Mouse (Mus musculus) midbrain, embryonic 15.5 days (tissue): ENCODE data around the gene Slf1. TPM values are rescaled to one million over a fixed set of nuclear protein-coding genes. Genes with fewer than 3 reads are reported as not detected.
A peak's percentile ranks its signal among the peaks of the same experiment; 100 is the strongest.
"Not testable (repeated sequence)": the region's sequence is repeated elsewhere in the genome, so short reads cannot be mapped to it uniquely, and the experiment has no call there.

Source experiments
- ATAC-seq: fragments of 200-750 bp; cut with Nextera tagmentation; replicated peaks from 2 replicates; pipeline ENCODE4 v1.8.0; 2017; ENCODE audit warnings: moderate TSS enrichment
- H3K27ac ChIP-seq: fragments of 300-500 bp; sonication (generic); 2 replicates; pipeline ENCODE4 v1.5.1; 2015; ENCODE audit warnings: mild to moderate bottlenecking, inconsistent platforms
- H3K27me3 ChIP-seq: fragments of 300-500 bp; sonication (generic); replicated peaks from 2 replicates; pipeline ENCODE4 v1.6.1; 2015; ENCODE audit warnings: inconsistent platforms
- H3K36me3 ChIP-seq: fragments of 300-500 bp; sonication (generic); replicated peaks from 2 replicates; pipeline ENCODE4 v1.6.1; 2015; ENCODE audit warnings: inconsistent platforms
- H3K4me1 ChIP-seq: fragments of 300-500 bp; sonication (generic); 2 replicates; pipeline ENCODE4 v1.6.1; 2015; ENCODE audit warnings: inconsistent platforms
- H3K4me2 ChIP-seq: fragments of 300-500 bp; sonication (generic); 2 replicates; pipeline ENCODE4 v1.6.1; 2015; ENCODE audit warnings: inconsistent platforms, mild to moderate bottlenecking, moderate library complexity
- H3K4me3 ChIP-seq: fragments of 300-500 bp; sonication (generic); 2 replicates; pipeline ENCODE4 v1.5.1; 2015; ENCODE audit warnings: mild to moderate bottlenecking, inconsistent platforms
- H3K9ac ChIP-seq: fragments of 300-500 bp; sonication (generic); 2 replicates; pipeline ENCODE4 v1.6.1; 2015; ENCODE audit warnings: mild to moderate bottlenecking, inconsistent platforms
- H3K9me3 ChIP-seq: fragments of 300-500 bp; sonication (generic); 2 replicates; pipeline ENCODE4 v1.6.1; 2016; ENCODE audit warnings: inconsistent platforms
- WGBS: fragments of 180-500 bp; shearing (Covaris S2); methylation state at CpG from one replicate; pipeline ENCODE4 v1.1.7; 2015; ENCODE audit warnings: mixed read lengths; 5-methylcytosine and 5-hydroxymethylcytosine counted together
- polyA plus RNA-seq: library from polyadenylated mRNA; unstranded; fragments of >200 nt; fragmentation: Nextera tagmentation; extraction: Ambion mirVana; gene quantifications from 2 replicates; pipeline ENCODE4 v1.2.1, GENCODE M21; 2015

The Slf1 gene
- polyA plus RNA-seq, result 26.4 and 29.3 TPM in 2 replicates

- no peaks in the 10 kb centered on the region for H3K9me3 ChIP-seq
- ATAC-seq, result peak; percentile 99
- peak within 1 kb of the TSS; percentile 94 for H3K9ac ChIP-seq
- peak within 1 kb of the TSS; percentile 90 for H3K27ac ChIP-seq
- H3K27me3 ChIP-seq, result no peaks in the 10 kb centered on the region
- under 1% methylated on average over 63 of the region's 65 CpGs for WGBS
- H3K4me3 ChIP-seq, result peak within 1 kb of the TSS; percentile 91
- no peaks in the 10 kb centered on the region for H3K36me3 ChIP-seq
- H3K4me2 ChIP-seq, result peak within 1 kb of the TSS; percentile 67
- peaks cover 19% of the 10 kb centered on the region for H3K4me1 ChIP-seq
Measured at GRCm38 (mm10) chr13:77134931-77135620, at the start of gene Slf1, which contains the start of gene 2210408I21Rik. Slf1 (minus strand) TSS chr13:77135473. 2210408I21Rik (plus strand) TSS chr13:77135540.

DNA sequence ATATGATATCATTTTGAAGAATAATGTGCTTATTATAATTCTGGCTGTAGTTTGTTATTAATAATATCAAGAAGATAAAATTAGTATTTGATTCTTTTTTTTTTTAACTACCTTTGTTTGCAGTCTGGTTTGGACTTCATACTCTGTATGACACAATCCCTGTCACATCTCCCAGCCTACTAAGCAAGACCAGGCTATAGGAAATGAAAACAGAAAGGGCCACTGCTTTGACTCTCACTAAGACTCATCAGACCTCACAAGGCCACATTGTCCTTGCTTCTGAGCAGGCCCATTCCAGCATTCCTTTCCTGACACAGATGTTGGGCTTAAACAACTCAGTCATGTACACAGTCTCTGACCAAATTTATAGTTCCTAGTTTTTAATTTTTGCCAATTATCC lies 42.7 kb upstream of the Slf1 start:
- no peaks in the 10 kb centered on the region for H3K27me3 ChIP-seq
- H3K9ac ChIP-seq, result no peak overlapping the region
- H3K4me2 ChIP-seq, result no peak overlapping the region
- no peaks in the 10 kb centered on the region for H3K36me3 ChIP-seq
- H3K27ac ChIP-seq, result no peak overlapping the region
- H3K9me3 ChIP-seq, result no peaks in the 10 kb centered on the region
- no peak for ATAC-seq
- H3K4me3 ChIP-seq, result no peak overlapping the region
- no peaks in the 10 kb centered on the region for H3K4me1 ChIP-seq

- Histone ChIP-seq H3K9me3 (no peaks in the 10 kb centered on the region), H3K4me2 (no peak overlapping the region), H3K27me3 (no peaks in the 10 kb centered on the region), H3K36me3 (no peaks in the 10 kb centered on the region), H3K4me1 (peaks cover 13% of the 10 kb centered on the region), H3K27ac (no peak overlapping the region), H3K9ac (no peak overlapping the region), H3K4me3 (no peak overlapping the region)
- no peak for ATAC-seq
- 92% methylated on average over 2 of the region's 2 CpGs for WGBS
Measured at GRCm38 (mm10) chr13:77140890-77141289, 5.6 kb upstream of the Slf1 start.

DNA sequence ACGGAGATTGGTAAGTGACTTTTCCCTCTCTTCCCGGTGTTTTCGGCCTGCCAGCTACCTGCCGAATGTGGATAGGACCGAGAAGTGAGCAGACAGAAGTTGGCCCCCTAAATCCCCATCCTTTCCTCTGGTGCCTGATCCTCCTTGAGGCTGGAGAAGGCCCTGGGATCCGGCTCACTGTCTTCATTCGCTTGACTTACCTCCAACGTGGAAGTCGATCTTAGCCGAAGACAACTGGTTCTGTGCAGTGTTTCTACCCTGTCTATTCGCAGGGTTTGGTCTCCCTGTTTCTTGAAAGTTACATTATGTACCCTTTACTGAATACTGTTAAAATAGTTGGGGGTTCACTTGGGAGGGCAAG lies 328 bp upstream of the Slf1 start:
- peak; percentile 87 for ATAC-seq
- Histone ChIP-seq H3K9me3 (no peaks in the 10 kb centered on the region), H3K36me3 (no peaks in the 10 kb centered on the region), H3K9ac (peak overlapping the region; percentile 94), H3K4me2 (peak overlapping the region; percentile 67), H3K4me3 (peak overlapping the region; percentile 91), H3K27ac (peak overlapping the region; percentile 90), H3K4me1 (peaks cover 19% of the 10 kb centered on the region), H3K27me3 (no peaks in the 10 kb centered on the region)
- under 1% methylated on average over 11 of the region's 11 CpGs for WGBS

GRCm38 (mm10) chr13:77131132-77131531 lies 4.1 kb downstream of the Slf1 start:
- no peak overlapping the region for H3K9ac ChIP-seq
- H3K27ac ChIP-seq, result no peak overlapping the region
- no peak for ATAC-seq
- H3K27me3 ChIP-seq, result no peaks in the 10 kb centered on the region
- no peak overlapping the region for H3K4me3 ChIP-seq
- peaks cover 8% of the 10 kb centered on the region for H3K4me1 ChIP-seq
- H3K9me3 ChIP-seq, result no peaks in the 10 kb centered on the region
- no peaks in the 10 kb centered on the region for H3K36me3 ChIP-seq
- 87% methylated on average over 2 of the region's 2 CpGs for WGBS
- no peak overlapping the region for H3K4me2 ChIP-seq

- no peak for ATAC-seq
- Histone ChIP-seq H3K4me3 (no peak overlapping the region), H3K9ac (no peak overlapping the region), H3K4me2 (no peak overlapping the region), H3K9me3 (no peaks in the 10 kb centered on the region), H3K27ac (no peak overlapping the region), H3K4me1 (peaks cover 4% of the 10 kb centered on the region; the same call in 1 of the 2 replicates), H3K36me3 (no peaks in the 10 kb centered on the region), H3K27me3 (no peaks in the 10 kb centered on the region)
- 85% methylated on average over 2 of the region's 2 CpGs for whole genome bisulfite sequencing
Measured at GRCm38 (mm10) chr13:77128240-77128639, 7.0 kb downstream of the Slf1 start.

DNA sequence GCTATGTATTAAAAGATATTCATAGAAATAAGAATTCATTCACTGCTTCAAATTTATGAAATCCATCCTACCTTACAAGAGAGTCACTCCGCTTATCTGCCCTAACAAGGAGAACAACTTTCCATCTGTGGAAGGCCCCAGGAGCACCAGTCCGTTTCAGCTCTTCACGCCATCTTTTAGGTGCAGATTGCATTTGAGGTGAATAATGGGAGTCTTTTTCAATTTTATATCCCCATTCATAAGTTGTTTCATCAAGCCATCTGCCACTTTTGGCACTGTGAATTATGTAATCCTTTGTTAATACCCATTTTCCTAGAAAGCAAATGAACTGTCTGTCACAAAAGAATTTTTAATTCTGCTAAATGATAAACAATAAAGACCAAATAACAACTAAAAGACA lies 10.1 kb downstream of the Slf1 start:
- ATAC-seq, result no peak
- H3K27ac ChIP-seq, result no peak overlapping the region
- no peaks in the 10 kb centered on the region for H3K27me3 ChIP-seq
- H3K4me2 ChIP-seq, result no peak overlapping the region
- H3K4me3 ChIP-seq, result no peak overlapping the region
- 77% methylated on average over 3 of the region's 3 CpGs for WGBS
- H3K36me3 ChIP-seq, result no peaks in the 10 kb centered on the region
- no peak overlapping the region for H3K9ac ChIP-seq
- H3K9me3 ChIP-seq, result no peaks in the 10 kb centered on the region
- no peaks in the 10 kb centered on the region for H3K4me1 ChIP-seq

DNA sequence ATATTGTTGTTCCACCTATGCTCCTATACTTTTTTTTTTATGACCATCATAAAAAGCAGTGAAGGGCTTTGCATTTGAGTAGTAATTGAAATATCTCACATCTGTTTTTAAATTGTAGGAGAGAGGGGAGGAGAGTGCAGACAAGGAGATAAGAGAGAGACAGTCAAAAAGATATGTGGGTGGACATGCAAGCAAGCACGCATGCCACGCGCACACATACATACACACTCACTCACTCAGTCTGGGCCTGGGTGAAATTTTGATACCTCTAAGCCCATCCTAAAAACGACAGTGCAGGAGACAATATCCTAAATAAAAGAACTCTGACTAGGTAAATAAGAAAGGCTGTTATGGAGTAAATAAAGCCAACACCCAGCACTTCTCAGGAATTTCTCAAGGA lies 16.6 kb downstream of the Slf1 start:
- H3K9me3 ChIP-seq, result no peaks in the 10 kb centered on the region
- H3K27ac ChIP-seq, result no peak overlapping the region
- 97% methylated on average over 4 of the region's 4 CpGs for WGBS
- no peak overlapping the region for H3K4me2 ChIP-seq
- no peak overlapping the region for H3K4me3 ChIP-seq
- ATAC-seq, result no peak
- no peak overlapping the region for H3K9ac ChIP-seq
- no peaks in the 10 kb centered on the region for H3K27me3 ChIP-seq
- no peaks in the 10 kb centered on the region for H3K36me3 ChIP-seq
- H3K4me1 ChIP-seq, result no peaks in the 10 kb centered on the region

DNA sequence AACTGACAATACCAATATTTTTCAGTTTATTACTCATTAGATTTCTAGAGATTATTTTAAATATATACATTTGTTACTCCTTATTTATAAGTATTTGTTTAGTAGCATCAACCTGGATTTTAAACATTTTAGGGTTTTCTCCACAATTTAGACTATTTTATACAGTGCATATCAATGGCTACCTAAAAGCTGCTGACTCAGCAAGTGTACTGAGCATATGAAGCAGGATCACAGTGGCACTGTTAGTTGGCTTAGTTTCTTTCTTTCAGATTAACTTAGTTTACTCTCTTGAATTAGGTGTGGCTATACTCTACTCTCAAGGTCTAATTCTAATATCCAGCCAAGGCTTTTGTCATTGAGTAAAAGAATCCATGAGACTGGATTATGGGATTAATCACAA lies 27.5 kb downstream of the Slf1 start:
- Histone ChIP-seq H3K27me3 (no peaks in the 10 kb centered on the region), H3K4me3 (no peak overlapping the region), H3K36me3 (no peaks in the 10 kb centered on the region), H3K27ac (no peak overlapping the region), H3K4me1 (no peaks in the 10 kb centered on the region), H3K4me2 (no peak overlapping the region), H3K9me3 (no peaks in the 10 kb centered on the region), H3K9ac (no peak overlapping the region)
- no peak for ATAC-seq

DNA sequence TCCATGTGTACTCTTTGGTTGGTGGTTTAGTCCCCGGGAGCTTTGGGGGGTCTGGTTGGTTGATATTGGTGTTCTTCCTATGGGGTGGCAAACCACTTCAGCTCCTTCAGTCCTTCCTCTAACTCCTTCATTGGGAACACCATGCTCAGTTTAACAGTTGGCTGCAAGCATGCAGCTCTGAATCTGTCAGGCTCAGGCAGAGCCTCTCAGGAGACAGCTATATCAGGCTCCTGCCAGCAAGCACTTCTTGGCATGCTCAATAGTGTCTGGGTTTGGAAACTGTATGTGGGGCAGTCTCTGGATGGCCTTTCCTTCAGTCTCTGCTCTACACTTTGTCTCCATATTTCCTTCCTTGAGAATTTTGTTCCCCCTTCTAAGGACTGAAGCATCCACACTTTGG lies 42.4 kb downstream of the Slf1 start:
- 97% methylated on average over 1 of the region's 1 CpGs for WGBS
- ATAC-seq, H3K4me3 ChIP-seq, H3K4me1 ChIP-seq, H3K9ac ChIP-seq, H3K9me3 ChIP-seq, H3K27ac ChIP-seq, H3K4me2 ChIP-seq, H3K36me3 ChIP-seq, H3K27me3 ChIP-seq: not testable (repeated sequence)

GRCm38 (mm10) chr13:77072030-77072429 lies 63.2 kb downstream of the Slf1 start:
- Histone ChIP-seq H3K4me1 (no peaks in the 10 kb centered on the region), H3K36me3 (peaks cover 2% of the 10 kb centered on the region), H3K4me3 (no peak overlapping the region), H3K27me3 (no peaks in the 10 kb centered on the region), H3K9me3 (peaks cover 4% of the 10 kb centered on the region), H3K9ac (no peak overlapping the region), H3K4me2 (no peak overlapping the region), H3K27ac (no peak overlapping the region)
- ATAC-seq, result no peak

DNA sequence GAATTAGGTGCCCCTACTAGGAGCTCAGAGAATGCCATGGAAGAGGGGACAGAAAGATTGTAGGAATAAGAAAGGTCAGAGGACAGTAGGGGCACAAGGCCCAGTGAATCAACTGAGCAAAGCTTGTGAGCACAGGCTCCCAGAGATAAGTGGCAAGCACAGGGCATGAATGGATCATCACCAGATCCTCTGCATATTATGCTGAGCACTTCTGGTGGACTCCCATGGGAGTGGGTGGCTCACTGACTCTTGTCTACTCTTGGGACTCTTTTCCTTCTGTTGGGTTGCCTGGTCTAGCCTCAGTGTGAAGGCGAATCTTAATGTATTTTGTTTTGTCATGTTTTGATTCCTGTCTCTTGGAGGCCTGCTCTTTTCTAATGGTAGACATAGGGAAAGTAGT lies 66.4 kb downstream of the Slf1 start:
- H3K27me3 ChIP-seq, result no peaks in the 10 kb centered on the region
- no peaks in the 10 kb centered on the region for H3K36me3 ChIP-seq
- 96% methylated on average over 1 of the region's 1 CpGs for WGBS
- H3K4me2 ChIP-seq, result no peak overlapping the region
- no peak for ATAC-seq
- H3K4me3 ChIP-seq, result no peak overlapping the region
- H3K27ac ChIP-seq, result no peak overlapping the region
- no peaks in the 10 kb centered on the region for H3K9me3 ChIP-seq
- H3K9ac ChIP-seq, result no peak overlapping the region
- no peaks in the 10 kb centered on the region for H3K4me1 ChIP-seq

GRCm38 (mm10) chr13:77063221-77063620 lies 72.1 kb downstream of the Slf1 start:
- 96% methylated on average over 1 of the region's 1 CpGs for WGBS
- ATAC-seq, result no peak
- H3K9me3 ChIP-seq, result no peaks in the 10 kb centered on the region

More at GRCm38 (mm10) chr13:77063221-77063620, 72.1 kb downstream of the Slf1 start:
- H3K27ac ChIP-seq, result no peak overlapping the region
- no peak overlapping the region for H3K4me2 ChIP-seq
- no peak overlapping the region for H3K4me3 ChIP-seq
- H3K4me1 ChIP-seq, result no peaks in the 10 kb centered on the region
- H3K9ac ChIP-seq, result no peak overlapping the region
- no peaks in the 10 kb centered on the region for H3K36me3 ChIP-seq
- no peaks in the 10 kb centered on the region for H3K27me3 ChIP-seq
